In genomic region chr6:125164672-125165327, GRCm38 (mm10) we compare ENCODE assay signal across 8 mouse cellular contexts. TPM values are rescaled to one million over a fixed set of nuclear protein-coding genes. Genes with fewer than 3 reads are reported as not detected.
DNase-seq lines count a peak whose midpoint lies in the region; ATAC-seq and TF ChIP-seq lines count a peak whose summit lies in the region.

No protein-coding gene starts in this region.

- no peaks in the 10 kb centered on the region for H3K27me3 ChIP-seq in liver, postnatal 0 days (ENCODE audit: insufficient read depth, low read length)
- H3K27me3 ChIP-seq in neural tube, embryonic 11.5 days (ENCODE audit: control insufficient read depth, insufficient read depth, low read length), result no peaks in the 10 kb centered on the region

- peaks cover 55% of the 10 kb centered on the region for H3K36me3 ChIP-seq in liver, postnatal 0 days (replicated peaks; ENCODE audit: insufficient read depth, low read length)
- H3K36me3 ChIP-seq in neural tube, embryonic 11.5 days (ENCODE audit: control insufficient read depth, insufficient read depth, low read length), result peaks cover 22% of the 10 kb centered on the region

- H3K4me1 ChIP-seq in liver, postnatal 0 days (ENCODE audit: insufficient read depth), result peaks cover 51% of the 10 kb centered on the region
- H3K4me1 ChIP-seq in neural tube, embryonic 11.5 days (ENCODE audit: control insufficient read depth, insufficient read depth, low read length), result peaks cover 26% of the 10 kb centered on the region

- H3K27ac ChIP-seq in liver, postnatal 0 days (ENCODE audit: low read depth), result peak overlapping the region; percentile 97
- peak overlapping the region; percentile 95 for H3K27ac ChIP-seq in neural tube, embryonic 11.5 days (ENCODE audit: low read depth, low read length)

- peak; percentile 87 for DNase-seq in 416B (ENCODE audit: low read depth)
- DNase-seq in T-cell, adult 2 months (ENCODE audit: low spot score), result peak; percentile 72
- peak; percentile 91 for DNase-seq in embryo, embryonic 11 days
- peak; percentile 66 for DNase-seq in heart, adult 8-10 months (ENCODE audit: low spot score)
- DNase-seq in kidney, adult 8-10 months, result peak; percentile 56 to 67
- DNase-seq in liver, postnatal 0 days, result peak; percentile 75
- peak; percentile 87 for DNase-seq in neural tube, embryonic 11.5 days (ENCODE audit: low spot score)
- DNase-seq in thymus, postnatal 36 days, result peak; percentile 63 to 73

- peak overlapping the region; percentile 76 for H3K9ac ChIP-seq in liver, postnatal 0 days (replicated peaks)
- H3K9ac ChIP-seq in neural tube, embryonic 11.5 days (ENCODE audit: low read length), result peak overlapping the region; percentile 97

- H3K4me2 ChIP-seq in liver, postnatal 0 days (ENCODE audit: low read depth, low read length), result peak overlapping the region; percentile 75
- H3K4me2 ChIP-seq in neural tube, embryonic 11.5 days (ENCODE audit: low read depth), result peak overlapping the region; percentile 85

- no peak for TF ChIP-seq EP300 in liver, postnatal 0 days (IDR thresholded peaks at IDR 0.05; ENCODE audit: low read depth)

- H3K9me3 ChIP-seq in liver, postnatal 0 days (ENCODE audit: low read length), result no peaks in the 10 kb centered on the region
- H3K9me3 ChIP-seq in neural tube, embryonic 11.5 days (ENCODE audit: control insufficient read depth, low read length), result no peaks in the 10 kb centered on the region

- no peak for TF ChIP-seq CTCF in liver, postnatal 0 days (IDR thresholded peaks at IDR 0.05; ENCODE audit: low read depth)

- under 1% methylated on average over 39 of the region's 39 CpGs for WGBS in liver, postnatal 0 days (ENCODE audit: insufficient replicate concordance)
- under 1% methylated on average over 39 of the region's 39 CpGs for WGBS in neural tube, embryonic 11.5 days

- ATAC-seq in liver, postnatal 0 days, result peak; percentile 3
- peak; percentile 36 for ATAC-seq in neural tube, embryonic 11.5 days (ENCODE audit: insufficient read depth, low FRiP score, low TSS enrichment)

- H3K4me3 ChIP-seq in liver, postnatal 0 days (ENCODE audit: low read depth, low read length), result peak overlapping the region; percentile 72
- H3K4me3 ChIP-seq in neural tube, embryonic 11.5 days (ENCODE audit: low read depth, low read length), result peak overlapping the region; percentile 96

RNA-seq across cellular contexts. Expression of gene Gapdh, which starts 1.5 kb away (rescaled TPM):
- total RNA-seq in heart, adult 8-10 months (2022), result 1,000 to 10,000 TPM; 4,410 to 5,784 (median 5,238) TPM
- 1,355 and 1,565 TPM in 2 replicates for polyA plus RNA-seq in liver, postnatal 0 days (2015; fragmentation: Nextera tagmentation; extraction: Ambion mirVana)
- 2,338 and 2,354 TPM in 2 replicates for polyA plus RNA-seq in neural tube, embryonic 11.5 days (2014; fragmentation: Nextera tagmentation; extraction: Ambion mirVana)

RNA-seq across cellular contexts. Expression of gene Iffo1, which starts 19.8 kb away (rescaled TPM):
- 10 to 100 TPM in 2 of 4 experiments, 1 to 10 TPM in 2; 5.2 to 11.9 (median 9.4) TPM for total RNA-seq in heart, adult 8-10 months (2022)
- polyA plus RNA-seq in liver, postnatal 0 days (2015; fragmentation: Nextera tagmentation; extraction: Ambion mirVana), result 4.2 and 4.8 TPM in 2 replicates
- 13.8 and 16.5 TPM in 2 replicates for polyA plus RNA-seq in neural tube, embryonic 11.5 days (2014; fragmentation: Nextera tagmentation; extraction: Ambion mirVana)

RNA-seq across cellular contexts. Expression of gene Ncapd2, which starts 26.7 kb away (rescaled TPM):
- 10 to 100 TPM; 14.3 to 18.7 (median 15.6) TPM for total RNA-seq in heart, adult 8-10 months (2022)
- 33.5 and 39.1 TPM in 2 replicates for polyA plus RNA-seq in liver, postnatal 0 days (2015; fragmentation: Nextera tagmentation; extraction: Ambion mirVana)
- 137 and 139 TPM in 2 replicates for polyA plus RNA-seq in neural tube, embryonic 11.5 days (2014; fragmentation: Nextera tagmentation; extraction: Ambion mirVana)

RNA-seq across cellular contexts. Expression of gene Mrpl51, which starts 26.8 kb away (rescaled TPM):
- total RNA-seq in heart, adult 8-10 months (2022), result 100 to 1,000 TPM; 313 to 324 (median 318) TPM
- 210 and 215 TPM in 2 replicates for polyA plus RNA-seq in liver, postnatal 0 days (2015; fragmentation: Nextera tagmentation; extraction: Ambion mirVana)
- 178 and 192 TPM in 2 replicates for polyA plus RNA-seq in neural tube, embryonic 11.5 days (2014; fragmentation: Nextera tagmentation; extraction: Ambion mirVana)

RNA-seq across cellular contexts. Expression of gene Nop2, which starts 33.1 kb away (rescaled TPM):
- 10 to 100 TPM; 16.5 to 21.5 (median 20.3) TPM for total RNA-seq in heart, adult 8-10 months (2022)
- 23.2 and 24.8 TPM in 2 replicates for polyA plus RNA-seq in liver, postnatal 0 days (2015; fragmentation: Nextera tagmentation; extraction: Ambion mirVana)
- 62.7 and 63.4 TPM in 2 replicates for polyA plus RNA-seq in neural tube, embryonic 11.5 days (2014; fragmentation: Nextera tagmentation; extraction: Ambion mirVana)

Comparison
In these comparisons a context has a peak if more than half of its experiments do, and no peak if none do; other contexts are left out.
1. Peak in every context shown above with its lines: DNase-seq, ATAC-seq, H3K4me3 ChIP-seq and H3K27ac ChIP-seq.